Mouse (Mus musculus) spleen, adult 12 weeks (tissue): Measurements from ENCODE around the gene Plcl2.
A peak's percentile ranks its signal among the peaks of the same experiment; 100 is the strongest.
"Not testable (repeated sequence)": the region's sequence is repeated elsewhere in the genome, so short reads cannot be mapped to it uniquely, and the experiment has no call there.

Source experiments
- DNase-seq: peaks from one replicate; pipeline ENCODE4 v3.0.0; 2022; ENCODE audit warnings: low spot score

The Plcl2 gene

DNA sequence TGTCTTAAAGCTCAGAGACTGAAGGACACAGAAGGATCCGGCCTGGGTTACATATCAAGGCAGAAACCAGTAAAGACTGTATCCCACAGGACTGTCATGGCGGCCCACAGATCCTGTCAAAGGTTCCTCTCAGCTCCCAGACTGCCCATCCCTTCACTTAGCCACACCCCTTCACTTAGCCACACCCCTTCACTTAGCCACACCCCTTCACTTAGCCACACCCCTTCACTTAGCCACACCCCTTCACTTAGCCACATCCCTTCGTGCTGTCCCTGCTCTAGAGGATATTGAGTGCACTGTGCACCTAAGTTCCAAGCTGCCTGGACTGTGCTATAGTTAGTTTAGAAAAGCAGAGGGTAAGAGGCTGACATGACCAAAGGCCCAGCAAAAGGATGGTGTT, 118.5 kb downstream of the Plcl2 start:
- peak; percentile 15 for DNase-seq

DNA sequence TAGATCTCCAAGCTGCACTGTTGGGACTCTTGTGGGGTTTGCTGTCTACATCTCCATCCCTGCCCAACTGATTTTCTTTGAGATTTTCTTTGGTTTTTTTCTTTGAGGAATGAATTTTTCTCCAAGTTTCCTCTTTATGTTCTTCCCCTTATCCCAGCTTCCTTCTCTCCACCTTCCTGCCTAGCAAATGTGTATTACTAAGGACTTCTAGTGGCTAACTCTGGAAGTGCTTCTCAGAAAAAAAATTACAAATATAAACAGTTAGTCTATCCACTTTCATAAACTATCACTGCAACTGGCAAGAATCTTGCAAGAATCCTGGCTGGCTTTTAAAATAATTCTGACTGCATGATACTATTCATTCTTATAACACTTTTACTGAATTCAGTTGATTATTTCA, 119.5 kb downstream of the Plcl2 start:
- DNase-seq, result no peak

DNA sequence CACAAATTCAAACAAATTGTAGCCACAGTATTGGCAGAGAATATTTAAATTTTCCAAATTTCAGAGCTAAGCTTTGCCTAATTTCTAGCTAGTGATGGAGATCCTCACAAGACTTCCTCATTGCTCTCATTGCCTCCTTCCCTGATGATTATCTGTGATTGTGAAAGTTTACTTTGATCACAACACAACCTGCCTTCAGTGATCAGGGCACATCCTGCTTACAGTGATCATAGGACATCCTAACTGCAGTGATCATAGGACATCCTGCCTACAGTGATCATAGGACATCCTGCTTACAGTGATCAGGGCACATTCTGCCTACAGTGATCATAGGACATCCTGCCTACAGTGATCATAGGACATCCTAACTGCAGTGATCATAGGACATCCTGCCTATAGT, 121.8 kb downstream of the Plcl2 start:
- not testable (repeated sequence) for DNase-seq

DNA sequence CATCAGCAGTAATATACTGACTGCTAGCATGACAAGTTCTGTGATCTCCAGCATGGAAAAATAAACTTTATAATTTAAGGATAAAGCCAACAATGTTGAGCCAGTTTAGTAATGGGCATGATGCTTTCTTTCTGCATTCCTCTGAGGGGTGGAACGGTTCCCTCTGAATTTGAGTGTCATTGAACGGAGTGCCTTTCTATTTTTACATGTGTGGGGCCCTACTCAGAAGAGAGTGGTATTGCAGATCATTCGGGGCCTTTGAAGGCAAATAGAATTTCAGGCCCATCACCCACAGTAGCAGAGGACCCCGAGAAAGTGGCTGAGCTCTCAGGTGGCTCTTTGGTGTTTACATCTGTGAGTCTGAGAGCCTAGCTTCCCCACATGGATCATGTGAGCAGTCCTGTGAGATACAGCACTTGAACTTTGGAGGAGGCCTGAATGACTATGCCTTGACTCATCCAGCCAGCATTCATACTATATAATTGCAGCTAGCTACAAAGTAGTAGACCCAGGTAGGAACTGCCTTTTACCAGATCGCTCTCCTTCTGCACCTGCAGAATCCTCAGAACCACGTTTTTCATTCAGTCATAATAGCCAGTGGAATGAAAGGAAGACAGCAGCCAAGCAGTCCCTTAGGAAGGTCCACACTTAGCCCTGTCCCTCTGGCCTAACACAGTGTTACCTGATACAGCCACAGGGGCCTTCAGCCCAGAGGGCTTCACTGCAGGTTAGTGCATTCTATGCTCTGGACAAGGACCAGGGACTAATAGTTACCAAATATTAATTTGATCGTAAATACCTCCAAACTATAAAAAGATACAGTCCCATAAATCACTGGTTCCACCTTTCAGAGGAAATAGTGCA, 125.0 kb downstream of the Plcl2 start:
- no peak for DNase-seq

DNA sequence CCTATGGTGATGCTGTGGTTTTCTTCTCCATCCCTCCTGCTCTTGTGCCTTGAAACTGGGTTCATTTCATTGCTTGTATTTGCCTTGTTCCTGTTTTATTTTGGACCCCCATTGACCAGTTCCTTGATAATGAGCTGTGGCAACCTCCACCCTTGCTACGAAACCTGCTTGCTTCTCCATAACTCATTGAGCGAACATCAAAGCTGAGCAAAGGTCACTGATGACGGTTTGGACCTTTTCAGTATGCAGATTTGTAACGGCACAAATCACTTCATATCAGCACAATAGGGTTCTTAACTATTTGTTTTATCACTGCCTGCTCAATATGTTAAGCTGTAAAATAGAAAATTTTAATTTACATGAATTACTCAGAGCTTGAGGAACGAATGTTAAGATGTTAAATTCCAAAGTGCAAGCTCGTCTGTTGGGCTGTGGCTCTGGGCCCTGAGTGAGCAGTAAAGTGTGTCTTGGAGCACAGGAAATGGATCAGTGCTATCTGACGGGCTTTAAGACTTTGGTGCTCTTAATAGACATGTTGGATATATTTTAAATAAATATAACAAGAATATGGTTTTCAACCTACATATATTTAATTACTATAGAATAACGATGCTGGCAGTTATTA, 126.9 kb downstream of the Plcl2 start:
- no peak for DNase-seq

DNA sequence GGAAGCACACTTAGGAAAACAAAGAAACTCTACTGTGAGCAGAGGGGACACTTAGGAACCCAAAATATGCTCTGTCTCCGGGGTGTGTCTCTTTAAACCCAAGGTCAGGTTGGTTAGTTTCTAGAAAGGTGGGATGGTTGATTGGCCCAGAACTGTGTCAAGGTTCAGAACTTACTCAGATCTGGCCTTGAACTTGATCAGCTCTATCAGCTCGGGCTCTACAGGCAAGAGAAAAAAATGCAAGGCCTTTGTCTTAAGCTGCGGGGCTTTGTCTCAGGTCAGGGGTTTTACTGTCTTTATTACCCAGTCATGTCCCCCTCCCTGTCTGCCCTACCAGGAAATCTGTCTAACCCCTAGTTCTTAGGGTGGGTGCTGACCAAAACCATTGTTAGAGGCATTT, 129.6 kb downstream of the Plcl2 start:
- DNase-seq, result no peak

DNA sequence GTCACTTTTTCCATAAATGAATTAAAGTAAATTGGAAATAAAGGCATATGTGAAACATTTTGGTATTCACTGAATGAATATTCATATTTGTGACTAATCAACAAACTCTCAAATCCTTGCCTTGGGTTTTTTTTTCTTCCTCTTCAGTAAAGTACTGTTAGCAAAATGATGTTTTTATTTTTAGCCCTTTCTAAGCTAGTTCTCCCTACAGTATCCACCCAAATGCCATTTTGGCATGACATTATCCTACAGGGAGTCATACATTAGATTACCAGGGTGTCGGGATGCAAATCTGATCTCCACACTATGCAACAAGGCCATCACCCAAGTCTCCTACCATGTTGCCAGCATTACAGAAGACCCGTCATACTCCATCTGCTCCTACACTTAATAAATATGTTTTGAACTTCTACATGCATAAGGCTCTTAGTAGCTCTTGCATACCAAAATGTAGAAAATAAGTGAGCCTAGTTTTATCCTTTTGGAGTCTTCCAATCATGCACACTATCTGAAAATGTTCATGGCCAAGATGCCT, 131.9 kb downstream of the Plcl2 start:
- no peak for DNase-seq

DNA sequence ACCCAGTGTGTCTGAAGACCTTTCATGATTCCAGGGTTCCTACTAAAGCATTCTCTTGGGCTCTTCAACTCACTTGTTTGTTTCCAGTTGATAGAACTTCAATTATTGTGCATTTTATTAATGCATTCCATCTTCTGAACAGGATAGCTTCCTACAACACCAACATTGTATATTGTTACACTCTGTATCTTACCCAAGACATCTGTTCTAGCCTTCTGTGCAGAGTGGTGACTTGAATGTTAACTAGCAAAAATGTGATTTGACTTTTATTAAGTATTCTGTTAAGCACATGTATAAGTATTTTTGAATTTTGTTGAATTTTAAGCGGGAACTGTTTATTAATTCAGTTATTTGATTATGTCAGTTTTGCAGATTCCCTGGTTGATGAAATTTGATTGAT, 132.7 kb downstream of the Plcl2 start:
- DNase-seq, result no peak

DNA sequence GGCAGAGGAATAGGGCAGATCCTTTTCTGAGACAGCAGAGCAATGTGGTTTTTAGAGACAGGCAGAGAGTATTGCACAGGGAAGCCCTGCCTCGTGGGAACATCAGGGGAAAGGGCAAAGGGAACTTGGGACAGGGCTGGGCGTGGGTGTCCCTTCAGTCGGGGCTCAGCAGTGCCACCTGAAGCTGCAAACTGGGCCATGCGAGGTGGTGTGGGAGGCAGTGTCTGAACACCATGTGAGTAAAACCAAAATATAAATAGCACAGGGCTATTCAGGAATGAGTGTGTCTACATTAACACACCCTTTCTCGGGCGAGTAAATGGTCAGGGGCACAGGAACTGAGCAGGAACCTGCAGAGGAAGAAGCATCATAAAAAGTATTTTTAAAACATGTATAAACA, 134.2 kb downstream of the Plcl2 start:
- no peak for DNase-seq

DNA sequence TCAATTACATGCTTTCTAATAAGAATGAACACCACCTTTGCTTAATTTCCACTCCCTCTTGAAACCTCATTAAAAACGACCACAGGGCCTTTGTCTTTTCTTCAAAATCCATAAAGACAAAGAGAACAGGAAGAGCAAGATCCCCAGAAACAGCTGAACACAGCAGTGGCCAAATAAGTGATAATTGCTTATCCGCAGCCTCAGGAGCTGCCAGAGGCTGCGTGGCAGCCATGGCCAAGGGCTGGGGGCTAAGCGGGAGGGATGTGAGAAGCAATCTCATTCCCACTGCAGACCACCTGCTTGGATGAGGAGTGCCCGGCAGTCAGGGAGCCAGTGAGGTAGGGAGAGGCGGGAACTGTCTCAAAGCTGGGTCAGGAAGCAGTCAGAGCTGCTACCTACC, 134.8 kb downstream of the Plcl2 start:
- DNase-seq, result no peak

DNA sequence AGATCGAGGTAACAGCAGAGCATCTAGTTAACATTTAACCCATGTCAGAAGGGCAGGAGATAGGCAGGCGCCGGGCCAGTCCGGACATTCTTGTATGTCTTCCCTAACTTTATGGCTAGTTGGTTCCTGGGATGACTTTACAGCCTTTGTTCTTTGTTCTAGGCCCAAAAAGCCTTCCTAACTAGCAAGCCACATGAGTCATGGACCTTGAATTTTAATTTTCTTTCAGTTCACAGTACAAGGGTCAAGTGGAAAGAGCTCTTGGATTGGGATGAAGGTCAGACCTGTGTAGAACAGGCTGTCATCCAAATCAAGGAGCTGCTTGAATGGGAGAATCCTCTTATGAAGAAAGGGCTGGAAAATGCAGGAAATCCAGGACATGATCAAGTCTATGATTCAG, 138.9 kb downstream of the Plcl2 start:
- DNase-seq, result not testable (repeated sequence)

DNA sequence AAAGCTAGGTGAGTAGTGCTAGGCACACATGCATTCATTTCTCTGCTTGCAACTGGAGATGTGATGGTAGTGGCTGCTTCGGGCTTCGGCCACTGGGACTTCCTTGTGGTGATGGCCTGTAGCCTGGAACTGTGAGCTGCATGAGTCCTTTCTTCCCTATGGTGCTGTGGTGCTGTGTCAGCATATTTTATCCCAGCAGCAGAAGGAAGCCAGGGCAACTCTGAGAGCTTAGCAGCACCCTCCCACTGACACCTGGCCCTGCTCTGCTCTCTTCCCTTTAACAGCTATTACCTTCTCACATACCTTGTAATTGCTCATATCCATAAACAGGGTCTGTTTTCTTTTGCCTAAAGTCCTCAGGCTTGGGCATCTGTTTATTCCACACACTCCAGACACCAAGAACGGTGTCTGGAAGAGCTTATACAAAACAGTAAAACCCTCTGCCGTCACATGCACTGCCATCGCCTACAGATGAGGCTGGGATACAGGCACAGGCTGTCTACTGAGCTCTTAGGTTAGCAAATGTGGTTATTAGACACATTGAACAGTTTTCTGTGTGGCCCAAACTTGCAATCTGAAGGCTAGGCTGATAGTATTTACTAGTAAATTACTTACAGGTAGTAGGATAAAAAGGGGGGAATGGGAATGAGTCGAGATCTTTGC, 139.7 kb downstream of the Plcl2 start:
- no peak for DNase-seq

DNA sequence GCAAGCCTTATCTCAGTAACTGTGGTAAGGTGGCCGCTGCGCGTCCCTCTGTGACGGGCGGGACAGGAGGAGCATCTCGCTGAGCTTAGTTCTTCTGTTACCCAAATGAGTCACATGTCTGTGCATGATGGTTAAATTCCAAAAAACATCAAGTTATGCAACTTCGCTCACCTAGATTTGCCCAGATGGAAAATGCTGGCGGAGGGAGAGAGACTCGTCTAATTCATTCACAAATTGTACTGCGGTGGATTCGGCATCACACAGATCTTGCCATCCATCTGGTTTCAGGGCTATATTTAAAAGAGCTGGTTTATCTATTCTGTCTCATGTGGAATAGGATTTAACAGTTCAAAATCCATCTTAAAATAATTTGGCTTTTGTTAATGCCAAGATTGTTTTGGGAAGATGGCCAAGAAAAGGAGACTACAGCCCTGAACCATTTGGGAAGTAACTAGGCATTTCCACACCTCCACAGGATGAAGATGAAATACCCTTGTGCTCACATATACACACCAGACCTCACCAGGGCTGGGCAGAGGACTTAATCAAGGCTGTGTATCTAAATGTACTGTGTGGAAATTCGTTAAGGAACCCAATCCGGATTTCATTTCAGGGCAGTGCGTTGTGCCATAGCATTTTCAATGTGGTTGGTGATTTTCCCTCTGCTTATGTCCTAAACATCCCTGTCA, 141.5 kb downstream of the Plcl2 start:
- no peak for DNase-seq

DNA sequence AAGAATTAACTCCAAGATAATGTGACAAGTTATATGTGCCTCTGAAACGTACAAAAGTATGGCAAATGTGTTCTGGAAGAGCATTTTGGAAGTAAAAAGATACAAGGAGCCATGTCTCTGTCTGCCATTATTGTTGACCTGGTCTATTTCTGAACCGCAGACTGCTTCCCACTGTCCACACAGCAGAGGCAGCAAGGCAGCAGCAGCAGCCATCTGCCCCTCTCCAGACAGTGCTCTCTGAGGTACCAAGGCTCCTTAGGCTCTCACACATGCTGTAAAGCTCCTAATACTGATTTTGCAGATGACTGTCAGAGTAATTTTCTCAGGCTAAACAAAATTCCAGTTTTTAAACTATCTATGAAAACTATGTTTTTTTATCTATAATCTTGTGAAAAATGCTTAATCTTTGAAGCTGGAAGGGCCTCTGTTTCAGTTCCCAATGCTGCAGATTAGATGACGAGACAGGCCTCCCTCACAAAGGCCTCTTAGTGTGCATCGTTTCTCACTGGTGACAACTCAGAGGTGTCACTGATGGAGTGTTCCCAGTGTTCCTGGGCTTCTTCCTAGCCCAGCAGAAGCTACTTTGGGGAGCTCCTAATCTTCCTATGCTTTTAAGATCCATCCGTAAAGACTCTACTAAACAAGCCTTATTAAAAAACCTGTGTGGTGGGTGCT, 145.7 kb downstream of the Plcl2 start:
- no peak for DNase-seq

DNA sequence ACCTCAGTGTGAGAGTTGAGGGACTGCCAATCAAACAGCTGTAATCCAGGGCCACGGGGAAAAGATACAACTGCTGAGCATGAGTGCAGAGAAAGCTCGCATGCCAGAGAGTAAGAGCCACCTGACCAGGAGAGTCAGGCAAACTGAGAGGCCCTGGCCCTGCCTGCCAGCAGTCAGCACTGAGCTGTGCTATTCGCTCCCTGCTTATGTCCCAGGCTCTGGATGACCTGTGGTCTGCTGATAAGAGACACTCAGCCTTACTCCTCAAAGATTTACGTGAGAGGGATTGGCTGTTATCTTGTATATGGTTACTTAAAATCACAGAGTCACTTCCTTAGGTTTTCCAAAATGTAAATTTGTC, 146.2 kb downstream of the Plcl2 start:
- DNase-seq, result no peak

DNA sequence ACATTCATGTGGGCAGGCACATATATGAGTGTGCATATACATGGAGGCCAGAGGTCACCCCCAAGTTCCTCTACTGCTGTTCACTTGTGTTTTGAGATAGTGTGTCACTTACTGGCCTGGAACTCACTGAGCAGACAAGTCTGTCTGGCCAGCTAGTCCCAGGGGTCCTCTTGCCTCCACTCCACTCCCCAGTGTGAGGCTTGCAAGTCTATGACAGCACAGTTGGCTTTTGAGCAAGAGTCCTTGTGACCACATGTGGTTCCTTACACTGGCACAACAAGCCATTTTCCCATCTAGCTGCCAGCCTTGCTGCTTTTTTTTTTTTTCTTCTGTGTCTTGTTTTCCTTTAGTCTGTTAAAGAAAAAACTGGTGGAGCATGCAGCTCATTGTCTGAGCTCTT, 148.1 kb downstream of the Plcl2 start:
- no peak for DNase-seq

DNA sequence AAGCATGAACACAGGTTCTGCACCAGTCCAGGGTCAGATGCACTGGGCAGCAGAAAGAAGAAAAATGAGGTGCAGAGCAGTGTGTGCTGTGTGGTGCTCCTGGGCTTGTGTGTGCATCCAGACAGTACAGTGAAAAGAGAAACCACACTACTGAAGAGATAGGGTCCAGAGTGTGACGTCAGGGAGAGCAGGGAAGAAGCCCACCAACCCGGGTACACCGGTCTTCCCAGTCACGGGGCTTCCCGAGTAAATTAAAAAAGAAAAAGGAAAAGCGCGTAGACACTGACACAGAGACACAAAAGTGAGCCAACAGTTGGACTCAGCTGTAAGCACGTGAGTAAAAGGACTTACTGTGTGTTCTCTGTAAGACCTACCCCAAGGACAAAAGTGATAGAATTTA, 149.7 kb downstream of the Plcl2 start:
- DNase-seq, result no peak

DNA sequence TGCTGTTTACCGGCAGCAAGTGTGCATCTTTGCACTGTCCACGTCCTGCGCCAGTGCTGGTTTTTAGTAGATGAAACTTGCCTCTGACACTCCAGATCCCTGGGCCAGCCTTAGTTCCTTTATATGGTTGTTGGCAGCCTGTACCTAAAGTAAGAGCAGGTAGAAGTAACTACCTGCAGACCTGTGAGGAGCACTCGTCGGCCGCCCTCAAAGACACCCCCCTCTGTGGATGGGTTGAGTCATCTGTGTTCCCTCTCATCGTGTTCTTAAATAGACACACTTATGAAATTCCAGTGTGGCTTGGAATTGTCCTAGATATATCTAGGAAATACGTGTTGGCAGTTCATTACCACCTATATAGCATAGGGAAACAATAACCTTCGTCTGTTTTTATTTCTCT, 158.4 kb downstream of the Plcl2 start:
- DNase-seq, result no peak

DNA sequence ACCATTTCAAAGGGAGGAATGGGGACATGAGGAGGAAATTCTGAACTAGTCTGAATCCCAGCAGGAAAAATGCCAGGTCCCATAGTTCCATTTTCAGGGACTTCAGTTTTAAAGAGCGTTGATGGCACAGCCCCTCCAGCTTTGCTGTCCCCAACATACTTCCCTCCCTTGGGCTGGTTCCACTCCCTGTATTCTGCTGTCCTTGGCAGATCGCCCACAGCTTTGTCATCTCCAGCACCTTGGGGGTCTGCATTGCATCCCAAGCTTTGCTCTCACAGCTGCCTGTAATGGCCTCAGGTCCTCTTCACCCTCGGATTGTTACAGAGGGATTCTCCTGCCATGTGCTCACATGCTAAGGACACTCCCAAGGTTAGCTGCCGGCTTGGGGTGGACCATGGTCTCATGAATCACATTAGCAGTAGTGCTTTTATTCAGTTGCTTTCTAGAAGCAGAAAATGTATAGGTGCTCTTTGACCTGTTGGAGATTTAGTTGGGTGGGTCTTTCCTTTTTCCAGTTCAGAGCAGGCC, 159.5 kb downstream of the Plcl2 start:
- no peak for DNase-seq

DNA sequence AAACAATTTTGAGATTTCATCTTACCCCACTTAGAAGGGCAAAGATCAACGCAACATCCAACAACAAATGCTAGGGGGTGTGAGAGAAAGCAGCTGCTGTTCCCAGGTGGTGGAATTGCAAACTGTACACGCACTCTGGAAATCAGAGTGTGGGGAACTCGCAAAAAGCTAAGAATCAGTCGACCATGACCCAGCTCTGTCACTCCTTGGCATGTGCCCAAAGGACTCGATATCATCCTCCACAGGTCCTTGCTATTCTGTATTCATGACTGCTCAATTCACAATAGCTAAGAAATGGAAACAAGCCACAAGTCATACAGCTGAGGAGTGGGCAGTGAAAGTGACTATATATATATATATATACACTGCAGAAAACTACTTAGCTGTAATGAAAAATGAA, 162.2 kb downstream of the Plcl2 start:
- no peak for DNase-seq

DNA sequence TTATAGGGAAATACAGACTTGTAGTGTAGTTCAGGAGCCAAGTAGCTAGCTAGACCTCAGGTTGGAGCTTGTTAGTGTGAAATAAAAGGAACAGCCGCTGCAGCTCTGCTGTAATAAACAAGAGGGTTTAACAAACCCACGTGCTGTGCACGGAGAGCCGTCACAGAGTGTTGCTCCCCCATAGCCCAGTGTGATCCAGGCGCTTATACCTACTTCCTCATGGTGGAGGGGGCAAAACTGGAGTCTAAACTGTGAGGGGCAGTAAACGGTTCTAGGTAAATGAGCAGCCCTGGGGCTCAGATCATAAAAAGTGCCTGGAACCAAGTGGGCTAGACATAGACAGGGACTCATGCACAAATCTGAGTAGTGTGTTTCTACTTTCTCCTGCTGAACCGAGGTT, 165.4 kb downstream of the Plcl2 start:
- DNase-seq, result no peak

DNA sequence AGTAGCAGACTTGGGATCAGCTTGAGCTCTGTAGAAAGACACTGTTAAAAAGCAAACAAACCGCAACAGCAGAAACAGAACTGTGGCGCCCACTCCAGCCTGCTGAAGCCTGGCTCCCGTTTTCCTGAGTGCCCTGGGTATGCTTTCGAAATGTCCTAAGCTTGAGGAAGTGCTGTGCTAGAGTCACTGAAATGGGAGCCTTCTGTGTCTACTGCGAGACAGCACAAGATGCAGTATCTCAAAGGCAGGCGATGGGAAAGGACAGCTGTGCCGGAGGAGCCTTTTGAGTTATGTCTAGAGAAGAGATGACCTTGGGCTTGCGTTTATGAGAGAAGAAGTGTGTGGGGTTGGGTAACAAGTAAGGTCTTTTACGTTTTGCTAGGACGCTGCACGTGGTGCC, 166.0 kb downstream of the Plcl2 start:
- no peak for DNase-seq
